Mouse (Mus musculus): ENCODE data around the gene Eea1. TPM values are rescaled to one million over a fixed set of nuclear protein-coding genes. Genes with fewer than 3 reads are reported as not detected.

Eea1 gene
- polyA plus RNA-seq, 1 experiment from 2014 or later: 24.0 TPM

GRCm38 (mm10) chr10:95991176-95991575 lies 50.7 kb downstream of the Eea1 start:
- Histone ChIP-seq H3K27me3 (replicated peaks; ENCODE audit: control insufficient read depth, insufficient read depth, low read length) (no peaks in the 10 kb centered on the region), H3K4me1 (ENCODE audit: control insufficient read depth, insufficient read depth, low read length) (no peaks in the 10 kb centered on the region), H3K27ac (replicated peaks; ENCODE audit: low read depth, low read length) (no peak overlapping the region), H3K4me3 (ENCODE audit: low read depth, low read length) (no peak overlapping the region), H3K36me3 (ENCODE audit: control insufficient read depth, insufficient read depth, low read length) (peaks cover 3% of the 10 kb centered on the region; the same call in 1 of the 2 replicates), H3K9ac (ENCODE audit: low read depth, low read length) (no peak overlapping the region), H3K9me3 (ENCODE audit: control insufficient read depth, low read length) (no peaks in the 10 kb centered on the region), H3K4me2 (ENCODE audit: low read depth, low read length) (no peak overlapping the region)
- WGBS: 83% methylated on average over 1 of the region's 1 CpGs
- peak; percentile 32 for DNase-seq (ENCODE audit: low spot score)
- no peak for ATAC-seq (ENCODE audit: low read depth)

DNA sequence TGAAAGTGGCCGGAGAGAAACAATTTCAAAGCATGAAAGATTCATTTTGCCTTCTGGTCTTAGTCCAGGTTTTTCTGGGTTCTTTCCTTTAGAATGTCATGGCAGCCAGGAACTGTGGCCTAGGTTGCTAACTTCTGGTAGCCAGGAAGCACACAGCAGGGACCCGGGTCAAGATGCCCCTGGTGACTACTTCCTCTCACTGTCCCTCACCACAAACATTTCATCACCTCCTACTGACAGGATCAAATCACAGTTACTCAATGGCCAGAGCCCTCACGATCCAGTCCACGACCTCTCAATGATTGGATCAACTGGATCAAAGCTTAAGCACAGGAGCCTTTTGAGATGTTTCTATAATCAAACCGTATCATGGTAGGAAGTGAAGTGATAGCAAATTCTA lies 60.5 kb downstream of the Eea1 start:
- Histone ChIP-seq H3K27ac (replicated peaks; ENCODE audit: low read depth, low read length) (no peak overlapping the region), H3K4me1 (ENCODE audit: control insufficient read depth, insufficient read depth, low read length) (no peaks in the 10 kb centered on the region), H3K9ac (ENCODE audit: low read depth, low read length) (no peak overlapping the region), H3K9me3 (ENCODE audit: control insufficient read depth, low read length) (no peaks in the 10 kb centered on the region), H3K27me3 (replicated peaks; ENCODE audit: control insufficient read depth, insufficient read depth, low read length) (no peaks in the 10 kb centered on the region), H3K4me2 (ENCODE audit: low read depth, low read length) (no peak overlapping the region), H3K4me3 (ENCODE audit: low read depth, low read length) (no peak overlapping the region), H3K36me3 (ENCODE audit: control insufficient read depth, insufficient read depth, low read length) (peaks cover 14% of the 10 kb centered on the region; the same call in 1 of the 2 replicates)
- WGBS: 73% methylated on average over 5 of the region's 5 CpGs
- DNase-seq (ENCODE audit: low spot score): no peak
- ATAC-seq (ENCODE audit: low read depth): no peak

DNA sequence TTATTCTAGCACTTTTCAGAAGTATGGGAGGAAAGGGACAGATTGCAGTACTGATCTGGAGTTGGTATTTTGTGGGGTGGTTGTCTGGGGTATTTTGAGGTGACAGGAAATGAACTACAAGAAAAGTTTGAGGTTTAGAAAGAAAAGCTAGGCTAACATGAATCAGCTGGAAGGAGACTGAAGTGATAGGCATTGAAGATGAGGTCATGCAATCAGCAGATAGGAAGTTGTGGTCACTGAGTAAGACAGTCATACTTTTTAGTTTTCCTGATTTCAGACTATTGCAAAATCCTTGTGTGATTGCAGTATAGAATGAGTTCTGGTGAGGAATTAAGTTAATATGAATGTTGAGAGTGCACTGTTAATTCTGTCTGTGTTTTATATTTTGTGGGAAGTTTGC lies 75.3 kb downstream of the Eea1 start:
- DNase-seq (ENCODE audit: low spot score) (no peak), ATAC-seq (ENCODE audit: low read depth) (no peak)
- Histone ChIP-seq H3K9me3 (ENCODE audit: control insufficient read depth, low read length) (no peaks in the 10 kb centered on the region), H3K9ac (ENCODE audit: low read depth, low read length) (no peak overlapping the region), H3K27me3 (replicated peaks; ENCODE audit: control insufficient read depth, insufficient read depth, low read length) (no peaks in the 10 kb centered on the region), H3K4me2 (ENCODE audit: low read depth, low read length) (no peak overlapping the region), H3K4me1 (ENCODE audit: control insufficient read depth, insufficient read depth, low read length) (no peaks in the 10 kb centered on the region), H3K4me3 (ENCODE audit: low read depth, low read length) (no peak overlapping the region), H3K27ac (replicated peaks; ENCODE audit: low read depth, low read length) (no peak overlapping the region), H3K36me3 (ENCODE audit: control insufficient read depth, insufficient read depth, low read length) (peaks cover 57% of the 10 kb centered on the region)

- DNase-seq (ENCODE audit: low spot score): no peak
- H3K4me2 ChIP-seq (ENCODE audit: low read depth, low read length): no peak overlapping the region
- no peaks in the 10 kb centered on the region for H3K4me1 ChIP-seq (ENCODE audit: control insufficient read depth, insufficient read depth, low read length)
- H3K9ac ChIP-seq (ENCODE audit: low read depth, low read length): no peak overlapping the region
- ATAC-seq (ENCODE audit: low read depth): no peak
- H3K36me3 ChIP-seq (ENCODE audit: control insufficient read depth, insufficient read depth, low read length): peaks cover 44% of the 10 kb centered on the region
- H3K27me3 ChIP-seq (replicated peaks; ENCODE audit: control insufficient read depth, insufficient read depth, low read length): no peaks in the 10 kb centered on the region
- no peaks in the 10 kb centered on the region for H3K9me3 ChIP-seq (ENCODE audit: control insufficient read depth, low read length)
- WGBS: 89% methylated on average over 2 of the region's 2 CpGs
- H3K4me3 ChIP-seq (ENCODE audit: low read depth, low read length): no peak overlapping the region
- H3K27ac ChIP-seq (replicated peaks; ENCODE audit: low read depth, low read length): no peak overlapping the region
Observed at GRCm38 (mm10) chr10:96017418-96017817, 77.0 kb downstream of the Eea1 start.

GRCm38 (mm10) chr10:96033356-96033984 lies 93.0 kb downstream of the Eea1 start:
- H3K4me3 ChIP-seq (ENCODE audit: low read depth, low read length): no peak overlapping the region
- H3K4me2 ChIP-seq (ENCODE audit: low read depth, low read length): no peak overlapping the region
- DNase-seq (ENCODE audit: low spot score) (peak; percentile 79), ATAC-seq (ENCODE audit: low read depth) (peak; percentile 60; the same call in 1 of the 2 replicates)
- no peaks in the 10 kb centered on the region for H3K27me3 ChIP-seq (replicated peaks; ENCODE audit: control insufficient read depth, insufficient read depth, low read length)
- H3K4me1 ChIP-seq (ENCODE audit: control insufficient read depth, insufficient read depth, low read length): no peaks in the 10 kb centered on the region
- H3K36me3 ChIP-seq (ENCODE audit: control insufficient read depth, insufficient read depth, low read length): peaks cover 13% of the 10 kb centered on the region
- H3K27ac ChIP-seq (replicated peaks; ENCODE audit: low read depth, low read length): no peak overlapping the region
- H3K9me3 ChIP-seq (ENCODE audit: control insufficient read depth, low read length): no peaks in the 10 kb centered on the region
- no peak overlapping the region for H3K9ac ChIP-seq (ENCODE audit: low read depth, low read length)
- WGBS: 48% methylated on average over 10 of the region's 10 CpGs

DNA sequence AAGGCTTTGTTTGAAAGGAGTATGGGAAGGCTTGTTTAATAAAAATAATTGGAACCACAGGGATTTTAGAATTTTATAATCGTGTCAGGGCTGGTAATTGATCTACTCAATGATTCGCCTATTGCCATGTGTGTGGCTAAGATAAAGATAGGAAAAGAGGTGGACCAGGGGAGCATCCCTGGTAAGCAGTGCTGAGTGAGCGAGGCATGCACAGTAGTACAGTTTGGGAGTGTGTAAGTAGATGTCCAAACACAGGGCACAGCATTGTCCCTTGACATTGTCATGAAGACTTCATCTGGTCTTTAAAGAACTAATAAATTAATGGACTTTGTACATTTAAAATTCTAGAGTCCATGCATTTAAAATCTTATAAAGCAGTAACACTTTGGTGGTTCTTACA lies 93.7 kb downstream of the Eea1 start:
- ATAC-seq (ENCODE audit: low read depth): no peak
- Histone ChIP-seq H3K9ac (ENCODE audit: low read depth, low read length) (no peak overlapping the region), H3K4me3 (ENCODE audit: low read depth, low read length) (no peak overlapping the region), H3K27me3 (replicated peaks; ENCODE audit: control insufficient read depth, insufficient read depth, low read length) (no peaks in the 10 kb centered on the region), H3K36me3 (ENCODE audit: control insufficient read depth, insufficient read depth, low read length) (peaks cover 19% of the 10 kb centered on the region), H3K4me1 (ENCODE audit: control insufficient read depth, insufficient read depth, low read length) (no peaks in the 10 kb centered on the region), H3K27ac (replicated peaks; ENCODE audit: low read depth, low read length) (no peak overlapping the region), H3K9me3 (ENCODE audit: control insufficient read depth, low read length) (no peaks in the 10 kb centered on the region), H3K4me2 (ENCODE audit: low read depth, low read length) (no peak overlapping the region)
- 79% methylated on average over 3 of the region's 3 CpGs for WGBS
- DNase-seq (ENCODE audit: low spot score): no peak

- Histone ChIP-seq H3K27me3 (replicated peaks; ENCODE audit: control insufficient read depth, insufficient read depth, low read length) (no peaks in the 10 kb centered on the region), H3K4me3 (ENCODE audit: low read depth, low read length) (no peak overlapping the region), H3K36me3 (ENCODE audit: control insufficient read depth, insufficient read depth, low read length) (peaks cover 35% of the 10 kb centered on the region), H3K4me2 (ENCODE audit: low read depth, low read length) (no peak overlapping the region), H3K9me3 (ENCODE audit: control insufficient read depth, low read length) (no peaks in the 10 kb centered on the region), H3K9ac (ENCODE audit: low read depth, low read length) (no peak overlapping the region), H3K4me1 (ENCODE audit: control insufficient read depth, insufficient read depth, low read length) (no peaks in the 10 kb centered on the region), H3K27ac (replicated peaks; ENCODE audit: low read depth, low read length) (no peak overlapping the region)
- ATAC-seq (ENCODE audit: low read depth): no peak
- no peak for DNase-seq (ENCODE audit: low spot score)
Observed at GRCm38 (mm10) chr10:96035951-96036350, 95.5 kb downstream of the Eea1 start.

DNA sequence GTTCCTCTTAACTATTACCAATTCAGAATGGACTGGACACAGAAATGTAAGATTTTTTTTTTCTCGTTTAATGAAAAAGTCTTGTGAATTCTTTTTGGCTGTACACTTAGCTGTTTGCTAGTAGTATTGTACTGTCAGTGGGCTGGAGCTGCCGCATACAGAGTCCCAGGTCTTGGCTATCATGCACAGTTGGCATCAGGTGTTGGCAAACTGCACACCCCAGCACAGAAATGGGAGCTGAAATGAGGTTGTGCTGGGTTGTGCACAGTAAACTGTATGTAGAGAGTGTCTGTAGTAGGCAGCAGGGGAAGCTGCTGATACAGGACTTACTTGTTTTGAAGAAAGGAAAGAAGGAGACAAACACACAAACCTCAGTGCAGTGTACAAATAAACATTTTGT lies 103.8 kb downstream of the Eea1 start:
- H3K36me3 ChIP-seq (ENCODE audit: control insufficient read depth, insufficient read depth, low read length): peaks cover 43% of the 10 kb centered on the region
- no peak for DNase-seq (ENCODE audit: low spot score)
- no peak overlapping the region for H3K4me2 ChIP-seq (ENCODE audit: low read depth, low read length)
- no peak overlapping the region for H3K27ac ChIP-seq (replicated peaks; ENCODE audit: low read depth, low read length)
- ATAC-seq (ENCODE audit: low read depth): no peak
- WGBS: 88% methylated on average over 2 of the region's 2 CpGs
- no peaks in the 10 kb centered on the region for H3K27me3 ChIP-seq (replicated peaks; ENCODE audit: control insufficient read depth, insufficient read depth, low read length)
- H3K9me3 ChIP-seq (ENCODE audit: control insufficient read depth, low read length): no peaks in the 10 kb centered on the region
- no peak overlapping the region for H3K9ac ChIP-seq (ENCODE audit: low read depth, low read length)
- no peaks in the 10 kb centered on the region for H3K4me1 ChIP-seq (ENCODE audit: control insufficient read depth, insufficient read depth, low read length)
- H3K4me3 ChIP-seq (ENCODE audit: low read depth, low read length): no peak overlapping the region

DNA sequence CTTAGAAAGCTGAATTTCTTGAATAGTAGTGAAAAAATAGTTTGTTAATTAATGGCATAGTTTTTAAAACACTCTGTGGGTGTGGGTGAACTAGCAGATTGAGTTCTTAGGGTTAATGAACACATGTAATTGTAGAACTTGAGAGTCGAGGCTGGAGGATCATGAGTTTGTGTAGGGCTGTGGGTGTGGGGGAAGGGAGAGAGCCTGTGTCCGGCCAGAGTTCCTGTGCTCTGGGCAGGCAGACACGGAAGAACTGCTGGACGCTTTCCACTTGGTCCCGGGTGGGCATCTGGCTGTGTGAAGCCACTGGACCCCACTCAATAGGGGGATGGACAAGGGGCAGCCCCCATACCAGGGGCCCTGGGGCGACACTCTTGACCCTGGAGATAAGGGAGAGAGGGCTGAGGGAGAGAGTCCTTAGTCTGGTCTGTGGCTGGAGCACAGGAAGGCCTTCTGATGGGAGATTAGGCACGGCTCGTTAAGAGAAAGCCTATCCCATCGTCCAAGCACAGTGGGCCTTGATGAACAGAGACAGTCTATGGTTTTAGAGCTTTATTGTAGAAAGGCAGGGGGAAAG lies 107.6 kb downstream of the Eea1 start:
- H3K4me1 ChIP-seq (ENCODE audit: control insufficient read depth, insufficient read depth, low read length): no peaks in the 10 kb centered on the region
- no peak overlapping the region for H3K27ac ChIP-seq (replicated peaks; ENCODE audit: low read depth, low read length)
- no peak overlapping the region for H3K4me2 ChIP-seq (ENCODE audit: low read depth, low read length)
- DNase-seq (ENCODE audit: low spot score) (no peak), ATAC-seq (ENCODE audit: low read depth) (no peak)
- H3K4me3 ChIP-seq (ENCODE audit: low read depth, low read length): no peak overlapping the region
- H3K27me3 ChIP-seq (replicated peaks; ENCODE audit: control insufficient read depth, insufficient read depth, low read length): no peaks in the 10 kb centered on the region
- H3K9me3 ChIP-seq (ENCODE audit: control insufficient read depth, low read length): no peaks in the 10 kb centered on the region
- H3K9ac ChIP-seq (ENCODE audit: low read depth, low read length): no peak overlapping the region
- WGBS: 23% methylated on average over 9 of the region's 9 CpGs
- peaks cover 10% of the 10 kb centered on the region for H3K36me3 ChIP-seq (ENCODE audit: control insufficient read depth, insufficient read depth, low read length)

All from embryonic facial prominence, embryonic 14.5 days (tissue).